Mouse (Mus musculus) left cerebral cortex, adult 2 months (tissue): ENCODE data around the gene Hibch. TPM values are rescaled to one million over a fixed set of nuclear protein-coding genes. Genes with fewer than 3 reads are reported as not detected.
"Not testable (repeated sequence)": the region's sequence is repeated elsewhere in the genome, so short reads cannot be mapped to it uniquely, and the experiment has no call there.

Experiments
- DNase-seq, 2 experiments: peaks; one replicate each; pipeline ENCODE4 v3.0.0; 2021 to 2022; ENCODE audit warnings: low spot score in 2 of 2, mixed read lengths in 1 of 2; ENCODE audit errors: extremely low spot score in 1 of 2
- H3K27ac ChIP-seq: fragments of 200-600 bp; 2 replicates; pipeline ENCODE4 v1.8.1; 2022
- H3K4me3 ChIP-seq: fragments of 200-600 bp; 2 replicates; pipeline ENCODE4 v1.8.1; 2022
- CTCF ChIP-seq: fragments of 200-600 bp; IDR thresholded peaks from 2 replicates; pipeline ENCODE4 v1.8.1; 2022; ENCODE audit warnings: antibody characterized with exemption, mild to moderate bottlenecking, moderate library complexity
- intact Hi-C: fragments of 180-260 bp; cut with DNase I; formaldehyde crosslinking; loops from one replicate; pipeline ENCODE4 v1.15.1; 2025
- total RNA-seq, 2 experiments: library from RNA; stranded (reverse); gene quantifications; 2 replicates each; pipeline ENCODE4 v1.2.3; 2021

Gene Hibch
- total RNA-seq, 2 experiments from 2014 or later: 13.2 to 15.4 TPM

GRCm38 (mm10) chr1:52816910-52817812 lies 27.6 kb upstream of the Hibch start, which contains the start of gene Inpp1:
Gene Inpp1, minus strand, starts transcription at chr1:52817688.
- intact Hi-C loops: loop anchor here (2.0 kb wide), 1 partner anchor 28 kb away; the partner anchor contains the start of gene Hibch
- DNase-seq: peak; percentile 74 to 76

GRCm38 (mm10) chr1:52817813-52818147 lies 26.9 kb upstream of the Hibch start:
- Histone ChIP-seq H3K27ac (peak overlapping the region; percentile 99), H3K4me3 (peak overlapping the region; percentile 95)
- TF ChIP-seq CTCF: no peak
- DNase-seq: no peak
- intact Hi-C loops: loop anchor here (2.0 kb wide), 1 partner anchor 27 kb away; the partner anchor contains the start of gene Hibch

More at GRCm38 (mm10) chr1:52816910-52817812, 27.6 kb upstream of the Hibch start, which contains the start of gene Inpp1:
- Histone ChIP-seq H3K27ac (peak within 1 kb of the TSS; percentile 99), H3K4me3 (peak within 1 kb of the TSS; percentile 95)
- TF ChIP-seq CTCF: peak; percentile 55

GRCm38 (mm10) chr1:52839099-52839498 lies 5.6 kb upstream of the Hibch start:
- no peak overlapping the region for H3K27ac ChIP-seq
- no peak for DNase-seq
- intact Hi-C loops: no loop called here
- no peak for TF ChIP-seq CTCF
- H3K4me3 ChIP-seq: no peak overlapping the region

- Histone ChIP-seq H3K4me3 (peak overlapping the region; percentile 67), H3K27ac (no peak overlapping the region)
- no peak for DNase-seq
- no peak for TF ChIP-seq CTCF
- intact Hi-C loops: loop anchor here (2.0 to 10.0 kb wide), 2 partner anchors 28 to 610 kb away; partner anchors contain the start of genes Gls and Inpp1
These were observed 375 bp upstream of the Hibch start for GRCm38 (mm10) chr1:52844354-52844753.

GRCm38 (mm10) chr1:52846556-52846955 lies 1.8 kb downstream of the Hibch start:
- TF ChIP-seq CTCF: no peak
- no peak overlapping the region for H3K4me3 ChIP-seq
- H3K27ac ChIP-seq: no peak overlapping the region
- intact Hi-C loops: loop anchor here (5.0 to 10.0 kb wide), 2 partner anchors 199 to 612 kb away; partner anchors contain the start of gene Gls
- no peak for DNase-seq

GRCm38 (mm10) chr1:52849422-52849821 lies 4.7 kb downstream of the Hibch start:
- no peak for TF ChIP-seq CTCF
- intact Hi-C loops: loop anchor here (5.0 to 10.0 kb wide), 2 partner anchors 202 to 615 kb away; partner anchors contain the start of gene Gls
- Histone ChIP-seq H3K4me3 (no peak overlapping the region), H3K27ac (no peak overlapping the region)
- no peak for DNase-seq

- not testable (repeated sequence) for DNase-seq, H3K27ac ChIP-seq, H3K4me3 ChIP-seq
- peak; percentile 62 for TF ChIP-seq CTCF
- intact Hi-C loops: loop anchor here (5.0 to 10.0 kb wide), 2 partner anchors 181 to 557 kb away; no protein-coding TSS in a partner anchor
These were observed 9.3 kb downstream of the Hibch start for GRCm38 (mm10) chr1:52854029-52854428.

- TF ChIP-seq CTCF: no peak
These were observed 11.3 kb downstream of the Hibch start for GRCm38 (mm10) chr1:52855904-52856601.

GRCm38 (mm10) chr1:52864220-52864619 lies 19.5 kb downstream of the Hibch start:
- intact Hi-C loops: no loop called here
- no peak for TF ChIP-seq CTCF
- no peak overlapping the region for H3K27ac ChIP-seq
- DNase-seq: no peak
- no peak overlapping the region for H3K4me3 ChIP-seq

More at GRCm38 (mm10) chr1:52855904-52856601, 11.3 kb downstream of the Hibch start:
- Histone ChIP-seq H3K4me3 (no peak overlapping the region), H3K27ac (no peak overlapping the region)
- intact Hi-C loops: loop anchor here (10.0 kb wide), 1 partner anchor 179 kb away; no protein-coding TSS in a partner anchor
- no peak for DNase-seq

GRCm38 (mm10) chr1:52866007-52866406 lies 21.3 kb downstream of the Hibch start:
- intact Hi-C loops: no loop called here
- no peak for DNase-seq
- Histone ChIP-seq H3K4me3 (no peak overlapping the region), H3K27ac (no peak overlapping the region)
- no peak for TF ChIP-seq CTCF

- Histone ChIP-seq H3K27ac (no peak overlapping the region), H3K4me3 (no peak overlapping the region)
- no peak for DNase-seq
- intact Hi-C loops: no loop called here
- no peak for TF ChIP-seq CTCF
These were observed 23.1 kb downstream of the Hibch start for GRCm38 (mm10) chr1:52867876-52868275.
